Mouse (Mus musculus) fat pad, adult 2 months (tissue): ENCODE results near the gene Kat6b.
A peak's percentile ranks its signal among the peaks of the same experiment; 100 is the strongest.

Experiments
- DNase-seq: peaks from one replicate; pipeline ENCODE4 v3.0.0-alpha.2; 2011; ENCODE audit warnings: low read depth, low spot score; ENCODE audit errors: extremely low read depth

Kat6b gene

GRCm38 (mm10) chr14:21522312-21522978, 41.2 kb downstream of the Kat6b start:
- peak; percentile 96 for DNase-seq

- DNase-seq: no peak
Measured at GRCm38 (mm10) chr14:21523234-21523633, 42.0 kb downstream of the Kat6b start.

GRCm38 (mm10) chr14:21523851-21524441, 42.7 kb downstream of the Kat6b start:
- no peak for DNase-seq

- no peak for DNase-seq
Measured at GRCm38 (mm10) chr14:21525674-21526073, 44.4 kb downstream of the Kat6b start.

GRCm38 (mm10) chr14:21533566-21533965, 52.3 kb downstream of the Kat6b start:
- DNase-seq: no peak

- no peak for DNase-seq
Measured at GRCm38 (mm10) chr14:21534066-21534465, 52.8 kb downstream of the Kat6b start.

GRCm38 (mm10) chr14:21534542-21535272, 53.5 kb downstream of the Kat6b start:
- DNase-seq: no peak

GRCm38 (mm10) chr14:21536485-21537181, 55.4 kb downstream of the Kat6b start:
- DNase-seq: peak; percentile 61

GRCm38 (mm10) chr14:21537838-21538237, 56.6 kb downstream of the Kat6b start:
- peak; percentile 96 for DNase-seq

GRCm38 (mm10) chr14:21539731-21540130, 58.5 kb downstream of the Kat6b start:
- no peak for DNase-seq

GRCm38 (mm10) chr14:21540361-21540760, 59.1 kb downstream of the Kat6b start:
- no peak for DNase-seq

GRCm38 (mm10) chr14:21545529-21545928, 64.3 kb downstream of the Kat6b start:
- DNase-seq: no peak

GRCm38 (mm10) chr14:21546351-21546750, 65.1 kb downstream of the Kat6b start:
- DNase-seq: no peak

GRCm38 (mm10) chr14:21547297-21547696, 66.1 kb downstream of the Kat6b start:
- no peak for DNase-seq

GRCm38 (mm10) chr14:21547965-21548364, 66.7 kb downstream of the Kat6b start:
- no peak for DNase-seq

- DNase-seq: no peak
Measured at GRCm38 (mm10) chr14:21548952-21549607, 67.8 kb downstream of the Kat6b start.

- no peak for DNase-seq
Measured at GRCm38 (mm10) chr14:21549608-21550115, 68.4 kb downstream of the Kat6b start.

GRCm38 (mm10) chr14:21550576-21550975, 69.3 kb downstream of the Kat6b start:
- no peak for DNase-seq

- DNase-seq: no peak
Measured at GRCm38 (mm10) chr14:21551655-21552054, 70.4 kb downstream of the Kat6b start.

GRCm38 (mm10) chr14:21552958-21553357, 71.7 kb downstream of the Kat6b start:
- DNase-seq: peak; percentile 61

- no peak for DNase-seq
Measured at GRCm38 (mm10) chr14:21554046-21554445, 72.8 kb downstream of the Kat6b start.
